Mouse (Mus musculus) G1E-ER4 (cell line): ENCODE data around the gene Muc3a. TPM values are rescaled to one million over a fixed set of nuclear protein-coding genes. Genes with fewer than 3 reads are reported as not detected.

Experiments
- GATA1 ChIP-seq: IDR thresholded peaks from one replicate; pipeline ENCODE4 v1.8.0; 2012; ENCODE audit warnings: low read length, inconsistent platforms
- polyA plus RNA-seq: library from polyadenylated mRNA; stranded (reverse); fragments of >175 nt; gene quantifications from 2 replicates; pipeline ENCODE4 v1.2.3, GENCODE M21; 2012

Muc3a gene
- polyA plus RNA-seq, 1 experiment, result not detected

- TF ChIP-seq GATA1, result no peak
Observed at GRCm38 (mm10) chr5:137161853-137162252, 50.3 kb downstream of the Muc3a start.

GRCm38 (mm10) chr5:137159461-137159860, 52.7 kb downstream of the Muc3a start:
- no peak for TF ChIP-seq GATA1

Other genes starting within 250 kb of the Muc3a start
- gene Cldn15, start 245.8 kb downstream of the Muc3a start, polyA plus RNA-seq, result 0.14 TPM in 1 of 2 replicates, not detected in the other
- 39.4 and 45.4 TPM in 2 replicates for gene Plod3, start 225.4 kb downstream of the Muc3a start, polyA plus RNA-seq
- gene Znhit1, start 224.4 kb downstream of the Muc3a start, polyA plus RNA-seq, result 236 and 308 TPM in 2 replicates
- gene Vgf, start 186.0 kb downstream of the Muc3a start, polyA plus RNA-seq, result 0.65 TPM in 2 replicates
- gene Ap1s1, start 166.3 kb downstream of the Muc3a start, polyA plus RNA-seq, result 206 and 279 TPM in 2 replicates
- gene Serpine1, start 140.1 kb downstream of the Muc3a start, polyA plus RNA-seq, result 3.2 and 3.3 TPM in 2 replicates
- 23.7 and 28.2 TPM in 2 replicates for gene Trim56, start 96.2 kb downstream of the Muc3a start, polyA plus RNA-seq
- not detected in 2 replicates for gene Muc3, start 63.1 kb downstream of the Muc3a start, polyA plus RNA-seq
- gene Ache, start 75.1 kb upstream of the Muc3a start, polyA plus RNA-seq, result 18.7 and 23.1 TPM in 2 replicates
- 23.1 and 24.9 TPM in 2 replicates for gene Ufsp1, start 82.2 kb upstream of the Muc3a start, polyA plus RNA-seq
- 407 and 412 TPM in 2 replicates for gene Srrt, start 95.3 kb upstream of the Muc3a start, polyA plus RNA-seq
- gene Trip6, start 102.0 kb upstream of the Muc3a start, polyA plus RNA-seq, result 44.6 and 59.3 TPM in 2 replicates
- 0.44 and 0.82 TPM in 2 replicates for gene Slc12a9, start 121.2 kb upstream of the Muc3a start, polyA plus RNA-seq
- not detected in 2 replicates for gene Ephb4, start 137.7 kb upstream of the Muc3a start, polyA plus RNA-seq